Mouse (Mus musculus) frontal cortex, adult (tissue): ENCODE results near the gene Flot2.

Source experiments
- ATAC-seq: cut with Nextera tagmentation; 2 replicates; pipeline ENCODE4 v1.9.2; 2017; ENCODE audit warnings: mild to moderate bottlenecking, moderate library complexity, mixed read lengths; ENCODE audit not compliant: low TSS enrichment

Gene Flot2

DNA sequence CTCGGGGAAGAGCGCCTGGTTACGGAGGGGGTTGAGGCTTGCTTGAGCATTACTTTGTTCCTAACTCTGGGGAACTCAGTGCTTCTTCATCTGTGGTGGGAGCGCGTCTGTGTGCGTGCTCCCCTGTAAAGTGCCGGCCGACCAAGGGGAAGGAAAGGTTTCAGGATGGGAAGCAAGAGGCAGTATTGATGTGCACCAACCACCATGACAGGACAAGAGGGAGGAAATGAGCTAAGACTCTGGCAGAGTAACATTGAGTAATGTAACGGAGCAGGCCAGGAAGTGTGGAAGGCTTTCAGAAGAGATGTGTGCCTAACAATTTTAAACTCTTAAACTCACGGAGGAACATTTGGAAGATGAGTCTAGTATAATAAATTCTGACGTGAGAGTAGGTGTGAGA, 63.0 kb downstream of the Flot2 start:
- ATAC-seq, result no peak

DNA sequence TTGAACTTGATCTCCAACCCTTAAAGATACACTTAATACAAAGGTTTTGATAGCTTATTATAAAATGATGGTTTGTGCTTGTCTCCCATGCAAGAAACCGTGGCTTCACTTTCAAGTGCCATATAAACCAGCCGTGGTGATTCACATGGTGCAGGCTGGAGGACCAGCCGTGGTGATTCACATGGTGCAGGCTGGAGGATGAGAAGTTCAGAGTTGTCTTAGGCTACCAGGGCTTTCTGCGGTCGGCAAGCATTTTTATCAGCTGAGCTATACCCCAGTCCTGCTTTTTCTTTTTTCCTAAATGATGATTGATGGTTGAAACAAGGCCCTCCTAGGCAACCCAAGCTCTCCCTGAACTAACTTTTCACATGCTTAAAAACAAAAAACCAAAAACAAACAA, 64.4 kb downstream of the Flot2 start:
- no peak for ATAC-seq

DNA sequence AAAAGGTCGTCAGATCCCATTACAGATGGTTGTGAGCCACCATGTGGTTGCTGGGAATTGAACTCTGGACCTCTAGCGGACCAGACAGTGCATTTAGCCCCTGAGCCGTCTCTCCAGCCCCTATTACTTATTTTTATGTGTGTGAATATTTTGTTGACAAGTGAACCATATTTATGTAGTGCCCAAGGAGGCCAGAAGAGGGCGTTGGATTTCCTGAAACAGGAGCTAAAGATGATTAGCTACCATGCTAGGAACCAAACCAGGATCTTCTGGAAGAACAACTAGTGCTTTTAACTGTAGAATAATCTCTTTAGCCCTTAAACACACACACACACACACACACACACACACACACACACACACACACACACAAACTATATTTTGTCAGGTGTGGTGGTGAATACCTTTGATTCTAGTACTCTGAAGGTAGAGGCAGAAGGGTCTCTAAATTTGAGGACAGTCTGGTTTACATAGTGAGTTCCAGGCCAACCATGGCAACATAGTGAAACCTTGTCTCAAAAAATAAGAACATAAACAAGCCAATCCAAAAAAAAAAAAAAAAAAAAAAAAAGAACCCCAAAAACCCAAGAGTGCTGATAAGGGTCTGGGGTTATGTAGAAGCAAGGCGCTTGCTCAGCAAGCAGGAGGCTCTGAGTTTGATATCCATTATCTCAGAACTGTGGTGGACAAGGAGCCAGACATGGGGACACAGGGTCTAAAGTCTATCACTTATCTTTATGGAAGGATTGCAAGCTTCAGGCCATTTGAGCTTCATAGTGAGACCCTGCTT, 65.4 kb downstream of the Flot2 start:
- no peak for ATAC-seq

DNA sequence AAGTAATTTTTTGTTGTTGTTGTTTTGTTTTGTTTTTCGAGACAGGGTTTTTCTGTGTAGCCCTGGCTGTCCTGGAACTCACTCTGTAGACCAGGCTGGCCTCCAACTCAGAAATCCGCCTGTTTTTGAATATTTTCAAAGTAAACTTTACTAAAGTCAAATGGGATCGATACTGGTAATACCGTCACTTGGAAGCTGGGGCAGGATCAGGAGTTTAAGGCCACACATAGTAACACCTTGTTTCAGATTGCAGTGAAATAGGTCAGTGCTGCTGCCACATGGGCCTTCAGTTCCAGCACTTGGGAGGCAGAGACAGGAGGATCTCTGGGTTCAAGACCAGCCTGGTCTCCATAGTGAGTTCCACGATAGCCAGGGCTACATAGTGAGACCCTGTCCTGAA, 66.8 kb downstream of the Flot2 start:
- ATAC-seq, result no peak
